Mouse (Mus musculus): Measurements from ENCODE around the gene Efcab2.

DNA sequence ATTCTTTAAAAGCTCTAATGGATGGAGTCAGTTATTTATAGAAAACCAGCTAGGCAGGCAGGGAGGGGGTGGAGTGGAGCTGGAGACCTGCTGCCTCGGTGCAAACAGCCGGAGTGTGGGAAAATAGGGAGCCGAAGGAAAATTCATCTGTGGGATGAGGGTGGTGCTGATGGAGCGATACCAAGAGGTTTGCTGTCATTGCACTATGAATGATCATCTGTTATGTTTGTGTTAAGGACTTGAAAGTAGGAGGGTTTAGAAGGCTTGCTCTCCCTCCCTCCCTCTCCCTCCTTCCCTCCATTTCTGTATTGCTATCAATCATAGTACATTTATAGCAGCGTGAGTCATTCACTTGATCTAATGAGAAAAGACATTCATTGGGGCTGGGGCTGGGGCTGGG lies 80.9 kb downstream of the Efcab2 start:
- TF ChIP-seq CTCF (IDR thresholded peaks at IDR 0.05; ENCODE audit: control insufficient read depth, insufficient read depth, insufficient replicate concordance, low read depth, low read length) (no peak), POLR2A (IDR thresholded peaks at IDR 0.05; ENCODE audit: control insufficient read depth, low read depth, low read length) (no peak)
